Mouse (Mus musculus): ENCODE results near the gene Mthfd2l. TPM values are rescaled to one million over a fixed set of nuclear protein-coding genes. Genes with fewer than 3 reads are reported as not detected.

Gene Mthfd2l
- 0.83 to 3.1 TPM (median 1.4 TPM) in 4 replicates for total RNA-seq (2023)

DNA sequence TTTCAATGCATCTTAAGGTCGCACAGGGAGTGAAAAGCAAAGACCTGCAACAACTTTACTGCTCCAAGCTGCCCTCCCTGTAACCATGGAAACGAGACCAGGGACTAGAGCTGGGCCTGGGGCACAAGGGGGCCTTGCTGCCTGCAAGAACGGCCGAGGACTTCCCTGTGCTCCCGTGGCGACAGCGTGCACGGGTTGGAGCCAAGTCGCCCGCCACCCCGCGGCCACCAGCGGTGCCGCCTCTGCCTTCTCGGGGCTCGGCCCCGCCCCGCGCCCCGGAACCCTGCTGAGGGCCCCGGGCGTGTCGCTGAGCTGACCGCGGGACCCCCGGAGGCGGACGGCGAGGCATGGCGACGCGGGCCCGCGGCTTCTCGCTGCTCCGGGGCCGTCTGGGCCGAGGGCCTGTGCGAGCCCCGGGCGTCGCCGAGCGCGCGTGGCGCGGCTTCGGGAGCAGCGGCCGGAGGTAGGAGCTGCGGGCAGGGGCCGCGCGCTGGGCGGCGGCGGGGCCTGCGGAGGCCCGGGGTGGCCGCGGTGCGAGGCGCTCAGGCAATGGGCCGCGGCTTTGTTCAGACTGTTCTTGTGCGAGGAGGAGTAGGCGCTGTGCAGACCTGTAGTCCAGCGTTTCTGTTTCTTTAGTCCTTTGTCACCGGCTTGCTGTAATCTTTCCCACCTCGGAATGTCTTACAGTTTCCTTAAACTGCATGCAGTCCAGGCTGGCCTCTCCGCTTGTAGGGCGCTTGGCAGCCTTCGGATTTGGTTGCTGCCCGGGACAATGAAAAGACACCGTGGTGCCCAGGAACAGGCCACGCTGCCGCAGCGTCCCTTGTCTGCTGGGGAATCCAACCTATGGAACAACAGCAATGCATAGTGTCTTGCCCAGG is at the start of gene Mthfd2l:
Gene Mthfd2l, plus strand, starts transcription at position 147 of the 881 bp plus-strand sequence.

DNA sequence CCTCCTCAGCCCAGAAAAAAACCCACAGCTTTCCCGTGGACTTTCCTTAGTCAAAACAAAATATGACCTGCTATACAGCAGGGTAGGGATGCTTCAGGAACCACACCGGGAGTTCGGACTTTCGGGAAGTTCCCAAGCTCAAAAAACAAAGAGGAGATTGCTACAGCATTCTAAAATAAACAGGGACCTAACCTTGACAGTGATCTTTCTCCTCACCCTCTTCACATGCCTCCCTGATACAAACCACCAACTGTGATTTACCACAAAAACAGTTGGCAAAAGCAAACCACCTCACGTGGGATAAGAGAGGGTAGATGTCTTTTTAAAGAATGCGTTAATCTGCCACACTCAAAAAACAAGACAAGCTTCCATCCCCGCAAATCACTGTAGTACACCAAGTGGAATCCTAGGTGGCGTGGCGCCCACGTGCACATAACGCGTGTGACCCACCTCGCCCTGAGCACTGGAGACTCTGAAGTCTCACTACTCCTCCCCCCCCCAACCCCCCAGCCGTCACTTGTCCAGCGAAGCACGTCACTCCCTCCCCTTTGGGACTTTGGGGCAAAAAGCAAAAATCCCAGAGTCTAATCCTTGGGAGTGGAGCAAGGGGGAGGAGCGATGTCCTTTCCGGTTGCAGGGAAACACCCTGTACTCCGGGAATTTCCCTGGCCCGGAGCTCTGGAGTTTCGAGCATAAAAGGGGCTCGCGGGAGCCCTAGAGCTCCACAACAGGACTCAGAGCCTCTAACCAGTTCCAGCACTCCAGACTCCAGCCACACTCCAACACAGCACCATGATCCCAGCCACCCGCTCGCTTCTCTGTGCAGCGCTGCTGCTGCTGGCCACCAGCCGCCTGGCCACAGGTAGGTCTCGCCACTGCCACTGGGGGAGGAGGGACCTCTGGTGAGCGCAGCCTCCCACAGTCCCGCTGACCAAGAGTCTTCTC is 40.1 kb upstream of the Mthfd2l start, which contains the start of gene Cxcl1:
Gene Cxcl1, plus strand, starts transcription at position 723 of the 945 bp plus-strand sequence.

DNA sequence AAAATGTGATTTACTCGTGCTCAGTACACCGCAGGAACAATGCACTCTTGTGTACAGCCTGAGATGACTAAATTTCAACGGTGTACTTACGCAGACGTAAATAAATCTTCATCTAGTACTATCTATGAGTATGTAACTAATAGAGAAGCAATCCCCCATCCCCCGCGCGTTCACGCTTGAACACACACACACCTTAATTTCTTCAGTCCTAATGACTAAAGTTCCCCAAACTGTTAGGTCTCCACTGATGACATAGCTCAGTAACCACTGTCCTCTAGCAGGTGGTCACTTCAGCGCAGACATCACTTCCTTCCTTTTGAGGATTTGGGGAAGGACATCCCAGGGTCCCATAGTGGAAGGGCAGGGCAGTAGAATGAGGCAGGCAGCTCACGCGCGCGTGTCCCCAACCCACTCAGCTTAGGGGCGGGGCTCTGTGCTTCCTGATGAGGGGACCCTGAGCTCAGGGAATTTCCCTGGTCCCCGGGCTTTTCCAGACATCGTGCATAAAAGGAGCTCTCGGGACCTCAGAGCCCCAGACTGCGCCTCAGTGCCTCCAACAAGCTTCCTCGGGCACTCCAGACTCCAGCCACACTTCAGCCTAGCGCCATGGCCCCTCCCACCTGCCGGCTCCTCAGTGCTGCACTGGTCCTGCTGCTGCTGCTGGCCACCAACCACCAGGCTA is 27.4 kb upstream of the Mthfd2l start, which contains the start of gene Cxcl2:
Gene Cxcl2, plus strand, starts transcription at position 533 of the 682 bp plus-strand sequence.

DNA sequence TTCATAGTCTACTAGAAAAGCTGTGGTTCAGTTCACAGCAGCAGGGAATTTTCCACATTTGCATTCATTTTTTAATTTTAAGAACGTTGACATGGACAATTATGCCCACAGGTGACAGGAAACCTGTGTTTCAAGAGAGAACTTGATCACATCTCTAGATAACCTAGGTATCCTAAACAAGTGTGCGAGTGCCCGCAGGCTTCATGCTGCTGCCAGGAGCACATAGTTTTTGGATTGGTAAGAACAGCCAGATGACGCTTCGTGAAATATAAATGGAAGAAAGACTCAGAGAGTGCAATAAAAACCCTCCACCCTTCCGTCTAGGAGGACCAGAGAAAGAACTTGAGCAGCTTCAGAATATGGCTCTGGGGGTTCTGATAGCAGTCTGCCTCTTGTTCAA is 96.2 kb downstream of the Mthfd2l start, which contains the start of gene Epgn:
Gene Epgn, plus strand, starts transcription at position 301 of the 400 bp plus-strand sequence.

Other genes starting within 250 kb of the Mthfd2l start
- not detected in 4 replicates for gene Cxcl5, start 171.8 kb upstream of the Mthfd2l start, total RNA-seq (2023)
- 1.1 to 5.6 TPM (median 2.6 TPM) in 4 replicates for gene Ppbp, start 162.6 kb upstream of the Mthfd2l start, total RNA-seq (2023)
- 1.7 to 3.8 TPM (median 3.7 TPM) in 3 of 4 replicates, not detected in the other for gene Pf4, start 158.7 kb upstream of the Mthfd2l start, total RNA-seq (2023)
- gene Cxcl3, start 145.0 kb upstream of the Mthfd2l start, total RNA-seq (2023) = not detected in 4 replicates
- not detected in 4 replicates for gene Cxcl15, start 136.6 kb upstream of the Mthfd2l start, total RNA-seq (2023)
- not detected in 4 replicates for gene Cxcl1, start 39.9 kb upstream of the Mthfd2l start, total RNA-seq (2023)
- 0.95 to 1.0 TPM in 2 of 4 replicates, not detected in the others for gene Cxcl2, start 27.2 kb upstream of the Mthfd2l start, total RNA-seq (2023)
- not detected in 4 replicates for gene Epgn, start 96.3 kb downstream of the Mthfd2l start, total RNA-seq (2023)
- gene Ereg, start 143.5 kb downstream of the Mthfd2l start, total RNA-seq (2023) = not detected in 4 replicates
- 0.66 to 2.0 TPM (median 1.7 TPM) in 4 replicates for gene Areg, start 208.5 kb downstream of the Mthfd2l start, total RNA-seq (2023)

Data from B cell, adult 62 days (primary cell).